Mouse (Mus musculus) midbrain, postnatal 0 days (tissue): ENCODE measurements around the gene Zmynd10. TPM values are rescaled to one million over a fixed set of nuclear protein-coding genes. Genes with fewer than 3 reads are reported as not detected.

Source experiments
- ATAC-seq: fragments of 200-750 bp; cut with Nextera tagmentation; 2 replicates; pipeline ENCODE4 v1.8.0; 2017; ENCODE audit warnings: moderate number of reproducible peaks, mild to moderate bottlenecking, moderate TSS enrichment, moderate library complexity; ENCODE audit not compliant: low FRiP score
- DNase-seq: peaks from one replicate; pipeline ENCODE4 v3.0.0-alpha.2; 2015; ENCODE audit warnings: low spot score
- H3K27ac ChIP-seq: fragments of 300-500 bp; sonication (generic); 2 replicates; pipeline ENCODE4 v1.5.1; 2014; ENCODE audit warnings: low read depth, mild to moderate bottlenecking, low read length, mixed read lengths
- H3K27me3 ChIP-seq: fragments of 300-500 bp; sonication (generic); 2 replicates; pipeline ENCODE4 v1.6.1; 2014; ENCODE audit warnings: low read length, control low read depth, mixed read lengths; ENCODE audit not compliant: insufficient read depth
- H3K36me3 ChIP-seq: fragments of 300-500 bp; sonication (generic); 2 replicates; pipeline ENCODE4 v1.6.1; 2014; ENCODE audit warnings: low read length, control low read depth, mixed read lengths; ENCODE audit not compliant: insufficient read depth
- H3K4me1 ChIP-seq: fragments of 300-500 bp; sonication (generic); 2 replicates; pipeline ENCODE4 v1.6.1; 2014; ENCODE audit warnings: mild to moderate bottlenecking, control low read depth, antibody characterized with exemption, low read length, mixed read lengths; ENCODE audit not compliant: insufficient read depth
- H3K4me2 ChIP-seq: fragments of 300-500 bp; sonication (generic); 2 replicates; pipeline ENCODE4 v1.6.1; 2014; ENCODE audit warnings: low read depth, mild to moderate bottlenecking, low read length, mixed read lengths; ENCODE audit not compliant: poor library complexity, severe bottlenecking
- H3K4me3 ChIP-seq: fragments of 300-500 bp; sonication (generic); 2 replicates; pipeline ENCODE4 v1.5.1; 2014; ENCODE audit warnings: low read depth, mild to moderate bottlenecking, low read length, moderate library complexity
- H3K9ac ChIP-seq: fragments of 300-500 bp; sonication (generic); replicated peaks from 2 replicates; pipeline ENCODE4 v1.6.1; 2014; ENCODE audit warnings: mild to moderate bottlenecking, low read length, moderate library complexity, mixed read lengths; ENCODE audit not compliant: poor library complexity, severe bottlenecking
- H3K9me3 ChIP-seq: fragments of 300-500 bp; sonication (generic); 2 replicates; pipeline ENCODE4 v1.6.1; 2016; ENCODE audit warnings: low read length, control low read depth
- CTCF ChIP-seq: IDR thresholded peaks from 2 replicates; pipeline ENCODE4 v1.5.1; 2016; ENCODE audit warnings: antibody characterized with exemption, mild to moderate bottlenecking
- WGBS: fragments of 180-500 bp; shearing (Covaris S2); extraction: QIAGEN DNeasy Blood & Tissue Kit; methylation state at CpG from one replicate; pipeline ENCODE4 v1.1.7; 2014; 5-methylcytosine and 5-hydroxymethylcytosine counted together
- polyA plus RNA-seq: library from polyadenylated mRNA; unstranded; fragments of >200 nt; fragmentation: Nextera tagmentation; extraction: Ambion mirVana; gene quantifications from 2 replicates; pipeline ENCODE4 v1.2.1, GENCODE M21; 2015
- total RNA-seq: library from RNA; depleted of rRNA; stranded (reverse); fragments of >200 nt; gene quantifications from 2 replicates; pipeline ENCODE4 v1.2.3, GENCODE M21; 2014

Gene Zmynd10
- total and polyA plus RNA-seq, 2 experiments from 2014 or later = 3.3 to 4.9 TPM

GRCm38 (mm10) chr9:107545602-107546001 lies 1.5 kb upstream of the Zmynd10 start:
- Histone ChIP-seq H3K4me2 (no peak overlapping the region), H3K9me3 (no peaks in the 10 kb centered on the region), H3K27me3 (peaks cover 8% of the 10 kb centered on the region), H3K4me3 (no peak overlapping the region), H3K36me3 (peaks cover 14% of the 10 kb centered on the region), H3K4me1 (peaks cover 17% of the 10 kb centered on the region; the same call in 1 of the 2 replicates), H3K9ac (no peak overlapping the region), H3K27ac (no peak overlapping the region)
- WGBS = 13% methylated on average over 3 of the region's 3 CpGs
- DNase-seq = peak; percentile 80
- TF ChIP-seq CTCF = peak; percentile 96
- ATAC-seq = no peak

GRCm38 (mm10) chr9:107547957-107548356 lies 859 bp downstream of the Zmynd10 start:
- no peak overlapping the region for H3K9ac ChIP-seq
- H3K4me1 ChIP-seq = peaks cover 11% of the 10 kb centered on the region; the same call in 1 of the 2 replicates
- peaks cover 14% of the 10 kb centered on the region for H3K36me3 ChIP-seq
- no peak for ATAC-seq
- DNase-seq = no peak
- WGBS = 83% methylated on average over 5 of the region's 5 CpGs
- no peak overlapping the region for H3K4me2 ChIP-seq
- H3K27ac ChIP-seq = no peak overlapping the region
- H3K9me3 ChIP-seq = no peaks in the 10 kb centered on the region
- no peak overlapping the region for H3K4me3 ChIP-seq
- peaks cover 28% of the 10 kb centered on the region for H3K27me3 ChIP-seq
- no peak for TF ChIP-seq CTCF

GRCm38 (mm10) chr9:107548820-107549219 lies 1.7 kb downstream of the Zmynd10 start:
- no peak overlapping the region for H3K4me2 ChIP-seq
- ATAC-seq = no peak
- no peak for TF ChIP-seq CTCF
- peaks cover 14% of the 10 kb centered on the region for H3K36me3 ChIP-seq
- no peak overlapping the region for H3K27ac ChIP-seq
- peaks cover 28% of the 10 kb centered on the region for H3K27me3 ChIP-seq
- no peak overlapping the region for H3K4me3 ChIP-seq
- whole genome bisulfite sequencing = 91% methylated on average over 10 of the region's 10 CpGs
- DNase-seq = no peak
- H3K9ac ChIP-seq = no peak overlapping the region
- no peaks in the 10 kb centered on the region for H3K9me3 ChIP-seq
- peaks cover 11% of the 10 kb centered on the region; the same call in 1 of the 2 replicates for H3K4me1 ChIP-seq

- peaks cover 10% of the 10 kb centered on the region for H3K36me3 ChIP-seq
- H3K4me1 ChIP-seq = peaks cover 11% of the 10 kb centered on the region; the same call in 1 of the 2 replicates
- H3K27ac ChIP-seq = no peak overlapping the region
- H3K4me3 ChIP-seq = no peak overlapping the region
- no peaks in the 10 kb centered on the region for H3K9me3 ChIP-seq
- no peak for TF ChIP-seq CTCF
- DNase-seq (no peak), ATAC-seq (no peak)
- no peak overlapping the region for H3K4me2 ChIP-seq
- H3K27me3 ChIP-seq = peaks cover 28% of the 10 kb centered on the region
- 89% methylated on average over 20 of the region's 20 CpGs for WGBS
- no peak overlapping the region for H3K9ac ChIP-seq
These were observed 2.4 kb downstream of the Zmynd10 start for GRCm38 (mm10) chr9:107549297-107550074.

- no peak overlapping the region for H3K27ac ChIP-seq
- no peak for TF ChIP-seq CTCF
- no peaks in the 10 kb centered on the region for H3K36me3 ChIP-seq
- 38% methylated on average over 23 of the region's 23 CpGs for WGBS
- DNase-seq = no peak
- no peak for ATAC-seq
- H3K27me3 ChIP-seq = peaks cover 28% of the 10 kb centered on the region
- no peak overlapping the region for H3K4me3 ChIP-seq
- no peak overlapping the region for H3K9ac ChIP-seq
- H3K9me3 ChIP-seq = no peaks in the 10 kb centered on the region
- peaks cover 11% of the 10 kb centered on the region; the same call in 1 of the 2 replicates for H3K4me1 ChIP-seq
- peak overlapping the region; percentile 56 for H3K4me2 ChIP-seq
These were observed 3.5 kb downstream of the Zmynd10 start for GRCm38 (mm10) chr9:107550491-107551116.
